Mouse (Mus musculus): ENCODE data around the gene Tssk3. TPM values are rescaled to one million over a fixed set of nuclear protein-coding genes. Genes with fewer than 3 reads are reported as not detected.

Gene Tssk3
- total and polyA plus RNA-seq, 3 experiments: 0.13 TPM; not detected in 2

DNA sequence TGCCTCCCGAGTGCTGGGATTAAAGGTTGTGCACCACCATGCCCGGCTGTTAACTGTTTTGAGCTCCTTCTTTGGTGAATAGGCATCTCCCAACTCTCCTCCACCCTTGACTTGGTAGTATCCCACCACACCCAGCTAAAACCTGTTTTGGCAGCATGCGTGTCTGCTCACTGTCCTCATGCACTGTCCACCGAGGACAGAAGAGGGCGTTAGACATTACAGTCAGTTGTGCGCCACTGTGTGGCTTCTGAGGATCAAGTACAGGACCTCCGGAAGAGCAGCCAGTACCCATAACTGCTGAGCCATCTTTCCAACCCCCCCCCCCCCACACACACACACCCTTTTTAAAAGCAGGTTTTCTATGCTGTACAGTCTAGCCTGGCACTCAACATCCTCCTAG, 3.9 kb upstream of the Tssk3 start:
- Histone ChIP-seq H3K4me3 (replicated peaks in 1 of 3; ENCODE audit: low read depth in 2 of 3, low read length in 2 of 3, poor library complexity in 1 of 3) (no peak overlapping the region), H3K9me3 (replicated peaks; ENCODE audit: low read length) (no peaks in the 10 kb centered on the region), H3K27me3 (replicated peaks) (no peaks in the 10 kb centered on the region), H3K4me2 (ENCODE audit: insufficient read depth, low read depth, poor library complexity, severe bottlenecking) (no peak overlapping the region), H3K27ac (ENCODE audit: insufficient read depth, low read depth) (no peak overlapping the region), H3K36me3 (replicated peaks in 1 of 2; ENCODE audit: control insufficient read depth in 1 of 2, insufficient read depth in 1 of 2, low read length in 1 of 2) (peaks cover 0 to 13% of the 10 kb centered on the region in 2 experiments), H3K4me1 (ENCODE audit: control insufficient read depth in 1 of 2, insufficient read depth in 2 of 2) (peaks cover 15 to 39% of the 10 kb centered on the region in 2 experiments), H3K79me2 (replicated peaks; ENCODE audit: control insufficient read depth, extremely low read depth, insufficient read depth, poor library complexity, severe bottlenecking) (no peaks in the 10 kb centered on the region), H3K9ac (ENCODE audit: insufficient read depth, low read depth) (no peak overlapping the region)
- no peak for DNase-seq (ENCODE audit: extremely low read depth)
- dilution Hi-C loops (cut with MboI; ENCODE audit: extremely low pct_ligation_motif_present, extremely low pct_unique_long_range_greater_than_20kb, low sequenced_read_pairs) (no loop called here), in situ Hi-C loops (cut with MboI; ENCODE audit: low pct_ligation_motif_present, low pct_unique_long_range_greater_than_20kb, low sequenced_read_pairs) (no loop called here)
- TF ChIP-seq CTCF (conservative IDR thresholded peaks at IDR 0.05 in 1 of 2, IDR thresholded peaks at IDR 0.05 in 1 of 2; ENCODE audit: low read depth in 2 of 2, low read length in 2 of 2) (peak in 1 of 2 experiments; percentile 29; a peak in 2 of 4 replicates), NELFE (IDR thresholded peaks at IDR 0.05; ENCODE audit: low read depth, low read length) (no peak)

GRCm38 (mm10) chr4:129481090-129481489, 9.7 kb downstream of the Tssk3 start:
- dilution Hi-C loops (cut with MboI; ENCODE audit: extremely low pct_ligation_motif_present, extremely low pct_unique_long_range_greater_than_20kb, low sequenced_read_pairs): no loop called here
- DNase-seq (ENCODE audit: extremely low read depth): no peak
- Histone ChIP-seq H3K79me2 (replicated peaks; ENCODE audit: control insufficient read depth, extremely low read depth, insufficient read depth, poor library complexity, severe bottlenecking) (no peaks in the 10 kb centered on the region), H3K4me1 (ENCODE audit: control insufficient read depth in 1 of 2, insufficient read depth in 2 of 2) (no peaks in the 10 kb centered on the region), H3K9me3 (replicated peaks; ENCODE audit: low read length) (no peaks in the 10 kb centered on the region), H3K36me3 (replicated peaks in 1 of 2; ENCODE audit: control insufficient read depth in 1 of 2, insufficient read depth in 1 of 2, low read length in 1 of 2) (peaks cover 58 to 85% of the 10 kb centered on the region in 2 experiments), H3K27ac (ENCODE audit: insufficient read depth, low read depth) (no peak overlapping the region), H3K27me3 (replicated peaks) (no peaks in the 10 kb centered on the region), H3K4me3 (replicated peaks in 1 of 3; ENCODE audit: low read depth in 2 of 3, low read length in 2 of 3, poor library complexity in 1 of 3) (no peak overlapping the region), H3K9ac (ENCODE audit: insufficient read depth, low read depth) (no peak overlapping the region), H3K4me2 (ENCODE audit: insufficient read depth, low read depth, poor library complexity, severe bottlenecking) (no peak overlapping the region)
- no peak for TF ChIP-seq POLR2A (IDR thresholded peaks at IDR 0.05; ENCODE audit: low read depth, low read length)
- no peak for TF ChIP-seq ELF1 (IDR thresholded peaks at IDR 0.05; ENCODE audit: low read depth, low read length)
- no peak for TF ChIP-seq ZNF384 (IDR thresholded peaks at IDR 0.05; ENCODE audit: low read depth, low read length)
- TF ChIP-seq SMC3 (IDR thresholded peaks at IDR 0.05; ENCODE audit: low read depth, low read length): no peak
- no peak for TF ChIP-seq MAX (IDR thresholded peaks at IDR 0.05; ENCODE audit: low read length)
- no peak for TF ChIP-seq KAT2A (IDR thresholded peaks at IDR 0.05; ENCODE audit: insufficient replicate concordance, low read length)
- in situ Hi-C loops (cut with MboI; ENCODE audit: low pct_ligation_motif_present, low pct_unique_long_range_greater_than_20kb, low sequenced_read_pairs): no loop called here

DNA sequence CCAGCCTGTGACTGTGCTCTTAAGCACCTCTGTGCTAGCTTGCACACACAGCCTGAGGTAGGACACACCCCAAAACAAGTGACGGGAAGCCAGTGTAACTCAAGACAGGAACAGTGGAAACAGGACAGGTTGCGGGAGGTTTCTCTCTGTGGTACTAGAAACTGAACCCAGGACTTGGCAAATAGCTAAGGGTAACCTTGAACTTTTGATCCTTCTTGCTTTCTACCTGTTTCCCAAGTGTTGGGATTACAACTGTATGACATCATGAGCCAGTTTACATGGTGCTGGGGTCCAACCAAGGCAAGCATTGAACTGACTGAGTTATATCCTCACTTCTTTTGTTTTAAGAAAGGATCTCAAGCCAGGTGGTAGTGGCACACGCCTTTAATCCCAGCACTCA, 11.0 kb downstream of the Tssk3 start:
- Histone ChIP-seq H3K27me3 (replicated peaks) (no peaks in the 10 kb centered on the region), H3K9ac (ENCODE audit: insufficient read depth, low read depth) (no peak overlapping the region), H3K36me3 (replicated peaks in 1 of 2; ENCODE audit: control insufficient read depth in 1 of 2, insufficient read depth in 1 of 2, low read length in 1 of 2) (peaks cover 56 to 82% of the 10 kb centered on the region in 2 experiments), H3K27ac (ENCODE audit: insufficient read depth, low read depth) (no peak overlapping the region), H3K4me1 (ENCODE audit: control insufficient read depth in 1 of 2, insufficient read depth in 2 of 2) (no peaks in the 10 kb centered on the region), H3K9me3 (replicated peaks; ENCODE audit: low read length) (no peaks in the 10 kb centered on the region), H3K4me2 (ENCODE audit: insufficient read depth, low read depth, poor library complexity, severe bottlenecking) (no peak overlapping the region), H3K4me3 (replicated peaks in 1 of 3; ENCODE audit: low read depth in 2 of 3, low read length in 2 of 3, poor library complexity in 1 of 3) (no peak overlapping the region), H3K79me2 (replicated peaks; ENCODE audit: control insufficient read depth, extremely low read depth, insufficient read depth, poor library complexity, severe bottlenecking) (no peaks in the 10 kb centered on the region)
- in situ Hi-C loops (cut with MboI; ENCODE audit: low pct_ligation_motif_present, low pct_unique_long_range_greater_than_20kb, low sequenced_read_pairs) (no loop called here), dilution Hi-C loops (cut with MboI; ENCODE audit: extremely low pct_ligation_motif_present, extremely low pct_unique_long_range_greater_than_20kb, low sequenced_read_pairs) (no loop called here)
- DNase-seq (ENCODE audit: extremely low read depth): no peak
- no peak for TF ChIP-seq KAT2A (IDR thresholded peaks at IDR 0.05; ENCODE audit: insufficient replicate concordance, low read length)
- TF ChIP-seq SIN3A (IDR thresholded peaks at IDR 0.05; ENCODE audit: low read length): no peak
- no peak for TF ChIP-seq TCF12 (IDR thresholded peaks at IDR 0.05; ENCODE audit: low read depth, low read length)
- TF ChIP-seq HCFC1 (IDR thresholded peaks at IDR 0.05; ENCODE audit: low read depth, low read length): no peak
- no peak for TF ChIP-seq CHD2 (IDR thresholded peaks at IDR 0.05; ENCODE audit: low read length)
- no peak for TF ChIP-seq IRF4 (IDR thresholded peaks at IDR 0.05; ENCODE audit: low read depth, low read length)
- TF ChIP-seq MAZ (IDR thresholded peaks at IDR 0.05; ENCODE audit: low read depth, low read length): no peak
- TF ChIP-seq JUN (IDR thresholded peaks at IDR 0.05; ENCODE audit: insufficient read depth, low read depth, low read length): no peak
- TF ChIP-seq EP300 (IDR thresholded peaks at IDR 0.05; ENCODE audit: low read length): no peak
- no peak for TF ChIP-seq NRF1 (IDR thresholded peaks at IDR 0.05; ENCODE audit: low read depth, low read length)
- no peak for TF ChIP-seq ZMIZ1 (IDR thresholded peaks at IDR 0.05; ENCODE audit: low read depth, low read length)
- no peak for TF ChIP-seq ZKSCAN1 (IDR thresholded peaks at IDR 0.05; ENCODE audit: borderline replicate concordance, low read depth, low read length)
- TF ChIP-seq MEF2A (IDR thresholded peaks at IDR 0.05; ENCODE audit: borderline replicate concordance, low read depth, low read length): no peak
- no peak for TF ChIP-seq USF1 (IDR thresholded peaks at IDR 0.05; ENCODE audit: low read depth, low read length)
- TF ChIP-seq PAX5 (IDR thresholded peaks at IDR 0.05; ENCODE audit: low read length): no peak
- no peak for TF ChIP-seq UBTF (IDR thresholded peaks at IDR 0.05; ENCODE audit: low read depth, low read length)
- no peak for TF ChIP-seq MYC (IDR thresholded peaks at IDR 0.05; ENCODE audit: low read depth, low read length)
- no peak for TF ChIP-seq RAD21 (IDR thresholded peaks at IDR 0.05; ENCODE audit: low read depth, low read length)
- no peak for TF ChIP-seq ZC3H11A (IDR thresholded peaks at IDR 0.05; ENCODE audit: low read depth, low read length)
